Mouse (Mus musculus) liver, adult 2 months (tissue): ENCODE results near the gene Zfp410.

Experiments
- CTCF ChIP-seq: fragments of 200-500 bp; IDR thresholded peaks from 2 replicates; pipeline ENCODE4 v1.5.1; 2011; ENCODE audit warnings: low read depth, low read length, control low read depth
- POLR2A ChIP-seq: fragments of 200-500 bp; IDR thresholded peaks from 2 replicates; pipeline ENCODE4 v1.6.1; 2011; ENCODE audit warnings: low read length, control low read depth; ENCODE audit not compliant: insufficient read depth; ENCODE audit errors: extremely low read depth

DNA sequence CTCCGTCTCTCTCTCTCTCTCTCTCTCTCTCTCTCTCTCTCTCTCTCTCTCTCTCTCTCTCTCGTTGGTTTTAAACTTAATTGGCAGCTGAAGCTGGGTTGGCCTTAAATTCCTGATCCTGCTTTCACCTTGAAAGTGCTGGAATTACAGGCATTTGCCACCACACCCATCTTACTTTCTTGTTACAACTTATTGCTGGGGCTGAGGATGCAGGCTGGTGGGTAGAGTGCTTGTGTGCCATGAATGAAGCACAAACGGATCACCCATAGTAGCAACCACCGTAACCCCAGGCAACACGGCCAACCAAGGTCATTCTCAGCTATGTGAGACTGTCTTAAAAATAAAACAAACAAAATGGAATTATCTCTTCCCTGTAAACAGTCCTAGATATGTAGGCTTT lies 5.3 kb upstream of the Zfp410 start:
- TF ChIP-seq CTCF (no peak), POLR2A (no peak)
